In the genomic region with DNA sequence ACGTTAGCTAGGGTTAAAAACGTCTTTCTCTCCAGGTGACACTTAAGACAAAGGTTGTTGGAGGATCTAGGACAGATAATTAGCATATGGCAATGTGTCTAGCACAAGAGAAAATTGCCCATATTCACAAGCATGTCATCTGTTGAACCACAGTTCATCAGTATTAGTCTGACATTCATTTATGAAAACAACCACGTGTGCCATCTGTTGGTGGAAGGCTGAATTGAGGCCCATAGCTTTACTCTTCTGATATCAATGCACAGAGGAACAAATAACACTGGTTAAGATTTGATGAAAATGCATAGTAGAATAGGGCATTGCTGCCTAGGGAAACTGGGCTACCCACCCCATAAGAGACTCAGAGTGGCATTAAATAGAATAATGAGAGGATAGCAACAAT, we compare ENCODE assay signal across 11 mouse cellular contexts. TPM values are rescaled to one million over a fixed set of nuclear protein-coding genes. Genes with fewer than 3 reads are reported as not detected.
DNase-seq lines count a peak whose midpoint lies in the region; ATAC-seq lines count a peak whose summit lies in the region.
"Had no signal": no experiment of that assay in that cellular context is flagged by ENCODE, and none has a peak within 500 bp of the region (broad histone marks: within the 10 kb centered on the region; RNA-seq: fewer than 3 reads in every experiment).

No protein-coding gene starts in this region.

- no peak overlapping the region for H3K27ac ChIP-seq in midbrain, embryonic 13.5 days
- H3K27ac ChIP-seq in midbrain, embryonic 10.5 days (replicated peaks), result no peak overlapping the region
- H3K27ac ChIP-seq in forebrain, embryonic 14.5 days (ENCODE audit: low read depth, low read length), result no peak overlapping the region
- H3K27ac ChIP-seq: heart, embryonic 15.5 days; macrophage had no signal

- no peaks in the 10 kb centered on the region for H3K36me3 ChIP-seq in midbrain, embryonic 13.5 days
- H3K36me3 ChIP-seq in midbrain, embryonic 10.5 days, result no peaks in the 10 kb centered on the region
- H3K36me3 ChIP-seq in forebrain, embryonic 14.5 days (ENCODE audit: control insufficient read depth, insufficient read depth, low read length), result no peaks in the 10 kb centered on the region
- H3K36me3 ChIP-seq: heart, embryonic 15.5 days had no signal

- no peaks in the 10 kb centered on the region for H3K9me3 ChIP-seq in midbrain, embryonic 13.5 days
- H3K9me3 ChIP-seq in midbrain, embryonic 10.5 days (replicated peaks), result no peaks in the 10 kb centered on the region
- H3K9me3 ChIP-seq in forebrain, embryonic 14.5 days (replicated peaks; ENCODE audit: control insufficient read depth, low read length), result no peaks in the 10 kb centered on the region
- H3K9me3 ChIP-seq: heart, embryonic 15.5 days had no signal

- peak; percentile 45; the same call in 1 of the 2 replicates for ATAC-seq in midbrain, embryonic 13.5 days
- ATAC-seq in forebrain, embryonic 14.5 days, result peak; percentile 48

- no peak overlapping the region for H3K4me2 ChIP-seq in midbrain, embryonic 13.5 days (replicated peaks)
- no peak overlapping the region for H3K4me2 ChIP-seq in forebrain, embryonic 14.5 days (ENCODE audit: low read length)
- H3K4me2 ChIP-seq: heart, embryonic 15.5 days had no signal

- no peaks in the 10 kb centered on the region for H3K4me1 ChIP-seq in midbrain, embryonic 13.5 days (replicated peaks)
- H3K4me1 ChIP-seq in midbrain, embryonic 10.5 days, result no peaks in the 10 kb centered on the region
- no peaks in the 10 kb centered on the region for H3K4me1 ChIP-seq in forebrain, embryonic 14.5 days (ENCODE audit: control insufficient read depth, insufficient read depth, low read length)
- H3K4me1 ChIP-seq: heart, embryonic 15.5 days had no signal

- H3K9ac ChIP-seq in midbrain, embryonic 13.5 days (replicated peaks), result no peak overlapping the region
- no peak overlapping the region for H3K9ac ChIP-seq in forebrain, embryonic 14.5 days (ENCODE audit: low read length)
- H3K9ac ChIP-seq: heart, embryonic 15.5 days had no signal

- 36% methylated on average over 3 of the region's 3 CpGs for WGBS in midbrain, embryonic 13.5 days
- WGBS in midbrain, embryonic 10.5 days, result 59% methylated on average over 3 of the region's 3 CpGs
- 31% methylated on average over 3 of the region's 3 CpGs for WGBS in forebrain, embryonic 14.5 days

- H3K27me3 ChIP-seq in midbrain, embryonic 13.5 days, result no peaks in the 10 kb centered on the region
- H3K27me3 ChIP-seq in midbrain, embryonic 10.5 days (ENCODE audit: low read depth, poor library complexity, severe bottlenecking), result no peaks in the 10 kb centered on the region
- no peaks in the 10 kb centered on the region for H3K27me3 ChIP-seq in forebrain, embryonic 14.5 days (replicated peaks; ENCODE audit: control insufficient read depth, insufficient read depth, low read length)
- H3K27me3 ChIP-seq: heart, embryonic 15.5 days had no signal

- peak; percentile 71 to 73 for DNase-seq in cerebellum, postnatal 10 days
- DNase-seq in cerebellum, adult 11 months, result no peak
- peak; percentile 4 for DNase-seq in kidney, adult 9 months
- no peak for DNase-seq in kidney, adult 11 months
- no peak for DNase-seq in midbrain, embryonic 10.5 days (ENCODE audit: low spot score)
- DNase-seq in forebrain, embryonic 14.5 days (ENCODE audit: low spot score), result peak; percentile 68
- DNase-seq in adrenal gland, adult (ENCODE audit: inconsistent age in 2 of 2, low spot score in 1 of 2), result no peak
- DNase-seq: cerebellum, adult 11-12 months had no signal

- H3K4me3 ChIP-seq in midbrain, embryonic 13.5 days (replicated peaks), result no peak overlapping the region
- no peak overlapping the region for H3K4me3 ChIP-seq in midbrain, embryonic 10.5 days
- no peak overlapping the region for H3K4me3 ChIP-seq in forebrain, embryonic 14.5 days (ENCODE audit: low read depth, low read length)
- H3K4me3 ChIP-seq: heart, embryonic 15.5 days had no signal

RNA-seq across cellular contexts. Expression of a gene that starts 8.7 kb away (rescaled TPM):
- 3.2 and 3.5 TPM in 2 replicates for polyA plus RNA-seq in midbrain, embryonic 13.5 days (2015; fragmentation: Nextera tagmentation; extraction: Ambion mirVana)
- 0.38 and 0.97 TPM in 2 replicates for polyA plus RNA-seq in midbrain, embryonic 10.5 days (2016; fragmentation: Nextera tagmentation; extraction: Ambion mirVana)
- 5.2 and 5.7 TPM in 2 replicates for polyA plus RNA-seq in forebrain, embryonic 14.5 days (2014; fragmentation: Nextera tagmentation; extraction: Ambion mirVana)
- polyA plus RNA-seq: macrophage had no signal

Comparison
In these comparisons a context has a peak if more than half of its experiments do, and no peak if none do; other contexts are left out.
1. DNase-seq: peak in cerebellum, postnatal 10 days (2 of 2), kidney, adult 9 months (single experiment) and forebrain, embryonic 14.5 days (single experiment); none in cerebellum, adult 11 months (single experiment), kidney, adult 11 months (single experiment), midbrain, embryonic 10.5 days (single experiment) and adrenal gland, adult (0 of 2).